Mouse (Mus musculus): ENCODE data around the gene Shroom3.
A peak's percentile ranks its signal among the peaks of the same experiment; 100 is the strongest.

Shroom3 gene

DNA sequence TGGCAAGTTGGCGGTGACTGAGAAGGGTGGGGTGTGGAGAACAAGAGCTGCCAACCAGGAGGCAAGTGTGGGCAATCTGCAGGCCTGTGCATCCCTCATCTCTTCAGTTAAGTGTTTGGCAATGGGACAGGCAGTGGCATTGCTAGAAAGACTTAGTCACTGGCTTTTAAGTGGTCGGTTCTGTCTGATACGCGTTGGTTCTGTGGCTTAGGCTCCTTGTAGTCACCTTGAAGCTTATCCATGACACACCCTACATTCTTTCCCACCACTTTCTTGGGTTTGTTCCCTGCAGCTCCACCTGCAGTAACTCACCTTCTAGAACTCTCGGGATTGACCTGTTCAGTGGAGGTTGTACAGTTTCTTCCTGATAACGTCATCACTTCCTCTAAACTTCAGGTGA, 166.5 kb downstream of the Shroom3 start:
- peak; percentile 77 for DNase-seq (ENCODE audit: low read depth, low spot score)

DNA sequence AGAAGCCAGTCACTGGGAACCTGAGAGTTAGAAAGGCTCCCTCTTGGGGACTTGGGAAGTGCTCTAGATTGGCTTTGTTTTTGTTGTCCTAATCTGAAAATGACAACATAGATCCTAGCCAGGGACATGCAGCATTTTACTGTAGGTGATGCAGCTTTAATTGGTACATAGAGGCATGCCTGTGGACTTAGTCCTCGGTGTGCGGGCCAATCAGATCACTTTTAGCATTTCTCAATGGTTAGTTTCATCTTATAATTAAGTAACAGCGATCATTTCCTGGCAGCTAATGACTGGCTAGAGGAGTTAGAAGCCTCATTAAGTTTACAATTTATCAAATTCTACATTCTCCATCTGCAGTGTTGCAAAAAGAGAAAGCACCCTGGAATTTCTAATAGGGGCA, 167.7 kb downstream of the Shroom3 start:
- DNase-seq (ENCODE audit: low read depth, low spot score) = no peak

DNA sequence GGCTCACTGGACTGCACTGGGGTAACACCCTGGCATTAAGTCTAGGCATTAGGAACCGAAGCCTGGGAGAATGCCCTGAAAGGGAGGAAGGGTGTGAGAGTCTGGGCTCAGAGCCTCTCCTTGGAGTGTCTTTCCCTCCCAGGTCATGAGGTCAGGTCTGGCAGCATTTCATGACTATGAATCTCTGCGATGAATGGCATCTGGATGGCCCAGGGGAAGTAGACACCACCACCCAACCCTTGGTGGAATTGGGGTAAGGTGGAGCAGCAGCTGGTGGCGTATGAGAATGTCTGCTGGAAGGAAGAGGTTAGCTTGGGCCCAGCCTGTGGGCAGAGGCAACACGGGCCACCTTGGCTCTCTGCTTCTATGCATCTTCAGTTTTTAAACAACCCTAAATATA, 171.7 kb downstream of the Shroom3 start:
- DNase-seq (ENCODE audit: low read depth, low spot score) = peak; percentile 40

DNA sequence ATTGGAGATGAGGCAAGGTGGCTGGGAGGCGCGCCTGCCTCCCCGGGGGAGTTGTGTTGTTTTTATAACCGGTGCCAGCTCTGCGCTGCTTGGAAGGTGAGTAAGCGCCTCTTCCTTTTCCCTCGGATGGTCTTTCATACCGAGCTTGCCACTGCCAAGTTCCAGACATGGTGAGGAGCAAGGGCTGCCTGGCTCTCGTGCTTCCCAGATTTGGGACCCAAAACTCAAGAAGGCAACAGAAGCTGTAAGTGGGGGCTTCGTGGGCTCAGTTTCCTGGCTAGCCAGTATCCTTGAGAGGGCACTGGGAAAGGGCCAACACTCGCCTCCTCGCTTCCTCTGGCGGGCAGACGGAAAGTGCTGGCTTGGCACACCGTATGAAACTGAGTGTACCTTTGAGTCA, 173.1 kb downstream of the Shroom3 start:
- peak; percentile 12 for DNase-seq (ENCODE audit: low read depth, low spot score)

DNA sequence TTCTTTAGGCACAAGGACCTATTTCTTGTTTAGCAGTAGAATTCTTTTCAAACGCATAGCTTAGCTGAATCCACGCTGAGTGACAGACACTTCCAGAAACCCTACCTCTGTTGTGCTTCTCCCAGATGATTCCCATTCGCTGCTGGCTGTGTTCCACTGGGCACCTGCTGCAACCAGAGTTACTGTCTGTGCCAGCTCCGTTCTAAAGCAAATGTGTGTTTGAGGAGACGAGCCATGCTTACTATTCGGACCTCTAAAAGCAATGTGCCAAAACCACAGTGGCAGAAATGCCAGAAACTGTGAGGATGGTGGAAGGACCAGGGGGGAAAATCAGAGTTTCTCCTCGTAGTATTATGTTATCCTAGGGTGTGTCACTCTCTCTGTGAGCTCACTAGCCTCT, 173.9 kb downstream of the Shroom3 start:
- DNase-seq (ENCODE audit: low read depth, low spot score) = no peak

DNA sequence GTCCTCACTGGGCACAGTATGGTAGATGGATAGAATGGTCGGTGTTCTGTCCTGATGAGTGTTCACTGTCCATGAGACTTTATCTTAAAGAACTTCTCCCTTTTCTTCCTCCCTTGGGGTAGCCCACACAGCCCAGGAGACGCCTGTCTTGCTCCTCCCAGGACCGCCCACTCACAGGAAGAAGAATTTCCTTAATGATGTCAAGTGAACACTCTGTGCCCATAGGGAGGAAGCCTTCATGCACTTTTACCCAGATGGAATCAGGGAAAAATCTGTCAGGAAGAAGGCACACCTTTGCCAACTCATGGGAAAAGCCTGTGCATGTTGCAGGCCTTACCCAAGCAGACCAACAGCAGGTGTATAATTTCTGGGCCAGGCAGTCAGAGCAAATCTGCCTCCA, 174.9 kb downstream of the Shroom3 start:
- no peak for DNase-seq (ENCODE audit: low read depth, low spot score)

DNA sequence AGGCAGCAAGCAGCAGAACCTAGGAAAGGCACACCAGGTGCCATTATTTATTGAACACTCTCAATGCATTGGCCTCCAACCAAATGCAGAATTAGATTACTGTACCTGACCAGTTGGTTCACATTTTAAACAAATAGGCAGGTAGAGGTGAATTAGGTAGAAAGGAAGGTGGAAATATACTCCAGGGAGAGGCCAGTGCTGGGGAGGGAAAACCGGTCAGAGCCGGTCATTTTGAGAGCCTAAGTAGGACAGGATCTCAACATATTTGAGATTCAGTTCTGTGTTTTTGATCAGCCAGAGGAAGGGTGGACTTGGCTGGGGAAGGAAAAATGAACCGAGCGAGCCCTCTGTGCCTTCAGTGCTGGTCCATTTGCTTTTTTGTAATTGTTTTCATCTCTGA, 175.3 kb downstream of the Shroom3 start:
- DNase-seq (ENCODE audit: low read depth, low spot score) = no peak

DNA sequence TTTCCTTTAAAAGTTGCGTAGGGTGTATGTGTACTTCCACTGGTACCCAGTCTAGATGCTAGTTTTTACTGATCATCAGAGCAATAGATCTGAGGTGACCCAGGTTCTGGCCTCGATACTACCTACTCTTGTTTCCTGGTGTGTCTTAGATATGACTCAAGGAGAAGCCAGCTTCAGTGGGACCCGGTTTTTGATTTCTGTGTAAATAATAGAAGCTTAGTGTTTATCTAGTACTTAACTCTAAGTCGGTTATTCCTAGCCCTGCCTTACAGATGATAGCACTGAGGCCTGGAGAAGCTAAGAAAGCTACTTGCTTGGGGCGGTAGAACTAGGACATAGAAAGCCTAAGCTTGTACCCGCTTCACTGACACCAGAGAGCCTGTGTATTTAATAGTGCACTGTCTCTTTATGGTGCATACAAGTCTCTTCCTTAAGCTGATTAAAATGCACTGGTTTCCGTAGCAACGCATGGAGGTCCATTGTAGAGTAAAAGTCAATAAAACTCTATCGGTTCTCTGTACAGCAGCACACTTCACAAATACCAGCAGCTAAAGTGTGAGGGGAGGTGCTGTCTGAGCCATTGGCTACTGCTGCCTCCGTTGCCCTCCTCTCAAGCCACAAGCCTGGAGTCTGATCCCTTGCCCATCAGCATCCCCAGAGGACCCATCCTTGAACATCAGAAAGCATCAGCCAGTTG, 178.3 kb downstream of the Shroom3 start:
- DNase-seq (ENCODE audit: low read depth, low spot score) = no peak

DNA sequence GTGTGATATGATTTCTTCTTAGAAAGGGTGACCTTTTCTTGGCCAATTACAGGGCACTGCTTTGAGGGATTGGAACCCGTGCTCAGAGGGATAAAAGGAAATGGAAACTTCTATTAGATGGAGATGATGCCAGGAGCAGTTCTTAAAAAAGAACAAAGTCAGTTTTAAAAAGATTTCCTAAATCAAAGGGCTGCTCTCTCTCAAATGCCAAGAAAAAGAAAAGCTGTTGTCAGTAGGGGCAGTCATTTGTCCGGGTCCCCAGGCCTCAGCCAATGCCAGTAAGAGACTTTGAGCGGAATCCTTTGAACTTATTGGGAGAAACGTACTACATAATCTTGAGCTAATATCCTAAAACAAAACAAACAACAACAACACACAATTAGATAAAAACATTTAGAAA, 181.9 kb downstream of the Shroom3 start:
- DNase-seq (ENCODE audit: low read depth, low spot score) = no peak

DNA sequence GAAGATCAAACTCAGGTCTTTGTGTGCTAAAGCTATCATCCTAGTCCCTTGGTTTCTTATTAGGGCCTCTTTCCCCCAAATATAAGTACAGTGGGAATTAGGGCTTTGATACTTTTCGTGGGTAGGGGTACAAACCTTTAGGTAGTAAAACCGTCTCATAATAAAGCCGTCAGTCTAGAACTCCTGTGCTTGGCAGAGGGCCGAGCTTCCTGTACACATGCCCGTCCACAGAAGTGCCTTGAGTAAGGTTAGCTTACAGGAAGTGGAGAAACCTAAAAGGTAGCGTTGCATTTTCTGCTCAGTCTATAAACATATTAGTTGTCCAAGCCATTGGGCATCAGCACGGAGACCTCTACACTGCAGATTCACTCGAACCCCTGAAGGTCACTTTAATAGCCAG, 183.3 kb downstream of the Shroom3 start:
- no peak for DNase-seq (ENCODE audit: low read depth, low spot score)

DNA sequence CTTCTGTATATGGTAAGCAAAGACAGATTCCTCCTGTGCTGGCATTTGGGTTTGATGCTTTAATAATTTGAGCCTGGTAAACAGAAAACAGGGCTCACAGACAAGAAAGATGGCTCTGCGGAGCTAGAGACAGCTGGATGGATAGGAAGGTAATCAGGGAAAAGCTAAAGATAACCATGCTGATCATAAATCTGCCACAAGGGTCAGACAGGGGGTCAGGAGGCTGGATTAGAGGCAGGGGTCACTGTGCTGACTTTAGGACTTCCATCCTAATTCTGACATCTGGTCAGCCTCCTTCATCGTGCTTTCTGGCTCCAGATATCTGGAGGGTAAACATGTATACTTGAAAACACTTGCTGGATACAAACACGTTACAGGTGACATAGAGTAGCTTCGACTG, 184.0 kb downstream of the Shroom3 start:
- no peak for DNase-seq (ENCODE audit: low read depth, low spot score)

DNA sequence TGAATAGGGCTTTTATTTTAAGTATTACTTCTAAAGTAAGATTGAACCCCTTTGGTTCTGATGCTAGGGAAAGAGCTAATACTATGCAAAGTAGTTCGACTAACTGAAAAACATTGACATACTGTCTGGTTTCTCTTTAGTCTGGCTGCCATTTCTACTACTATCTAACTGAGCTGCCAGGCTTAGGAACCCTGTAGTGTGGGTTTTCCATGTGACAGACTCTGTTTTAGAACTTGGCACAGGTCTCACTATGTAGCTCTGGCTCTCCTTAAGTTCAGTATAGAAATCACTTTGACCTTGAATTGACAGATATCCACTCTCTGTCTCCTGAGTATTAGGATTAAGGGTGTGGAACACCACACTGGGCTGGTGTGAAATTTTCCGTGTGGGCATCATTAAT, 185.0 kb downstream of the Shroom3 start:
- no peak for DNase-seq (ENCODE audit: low read depth, low spot score)

DNA sequence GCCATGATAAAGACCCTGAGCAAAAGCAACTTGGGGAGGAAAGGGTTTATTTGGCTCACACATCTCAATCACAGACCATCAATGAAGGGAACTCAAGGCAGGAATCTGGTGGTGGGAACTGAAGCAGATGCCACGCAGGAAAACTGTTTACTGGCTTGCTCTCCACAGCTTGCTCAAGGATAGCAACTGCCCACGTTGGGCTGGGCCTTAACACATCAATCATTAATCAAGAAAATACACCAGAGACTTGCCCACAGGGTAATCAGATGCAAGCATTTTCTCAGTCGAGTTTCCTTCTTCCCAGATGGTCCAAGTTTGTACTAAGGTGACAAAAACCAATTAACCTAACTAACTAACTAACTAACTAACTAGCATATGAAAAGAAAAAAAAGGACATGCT, 187.8 kb downstream of the Shroom3 start:
- DNase-seq (ENCODE audit: low read depth, low spot score) = no peak

DNA sequence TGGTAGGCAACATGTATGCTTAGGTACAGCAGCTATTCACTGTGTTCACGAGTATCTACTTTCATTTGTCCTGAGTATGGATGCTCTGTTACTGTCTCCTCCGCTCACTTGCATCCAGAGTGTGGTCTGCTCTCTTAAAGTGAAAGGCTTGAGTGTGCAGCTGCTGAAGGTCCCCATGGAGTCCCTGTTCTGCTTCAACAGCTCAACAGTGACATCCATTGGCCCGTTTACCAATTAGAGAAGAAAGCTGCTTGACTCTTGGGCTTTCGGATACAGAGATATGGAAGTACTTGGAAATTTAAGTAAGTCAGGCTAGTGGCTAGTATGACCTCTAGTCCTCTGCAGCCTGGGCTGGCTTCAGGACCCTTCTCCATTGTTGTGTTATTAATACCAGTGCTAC, 188.9 kb downstream of the Shroom3 start:
- DNase-seq (ENCODE audit: low read depth, low spot score) = no peak

DNA sequence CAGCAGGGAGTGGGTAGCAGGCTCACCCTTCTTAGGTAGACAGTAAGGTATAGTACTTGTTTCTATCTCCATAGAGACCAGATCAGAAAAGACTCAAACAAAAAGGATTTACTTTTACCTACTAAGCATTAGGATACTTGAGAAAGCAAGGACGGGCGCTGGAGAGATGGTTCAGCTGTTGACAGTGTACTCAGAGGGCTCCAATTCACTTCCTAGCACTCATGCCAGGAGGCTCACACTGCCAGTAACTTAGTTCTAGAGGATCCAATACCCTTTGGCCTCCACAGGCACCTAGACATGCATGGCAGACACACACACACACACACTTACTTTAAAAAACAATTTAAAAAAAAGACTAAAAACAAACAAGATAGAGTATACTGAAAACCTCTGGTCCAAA, 189.8 kb downstream of the Shroom3 start:
- no peak for DNase-seq (ENCODE audit: low read depth, low spot score)

DNA sequence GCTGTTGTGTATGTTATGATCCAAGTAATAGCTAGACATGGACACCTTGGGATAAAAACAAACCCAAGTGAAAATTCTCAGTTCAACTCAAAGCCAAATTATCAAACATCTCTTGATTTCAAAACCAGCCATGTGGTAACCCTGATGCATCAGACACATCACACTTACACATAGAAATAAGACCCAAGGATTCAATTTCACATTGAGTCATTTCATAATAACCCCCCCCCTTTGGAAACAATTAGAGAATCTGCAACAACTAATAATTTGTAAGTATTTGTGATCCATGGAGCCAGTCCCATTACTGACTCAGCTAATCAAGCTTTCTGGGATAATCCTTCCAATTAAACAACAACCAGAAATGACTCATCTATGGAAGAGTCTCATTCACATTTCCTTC, 190.3 kb downstream of the Shroom3 start:
- no peak for DNase-seq (ENCODE audit: low read depth, low spot score)

DNA sequence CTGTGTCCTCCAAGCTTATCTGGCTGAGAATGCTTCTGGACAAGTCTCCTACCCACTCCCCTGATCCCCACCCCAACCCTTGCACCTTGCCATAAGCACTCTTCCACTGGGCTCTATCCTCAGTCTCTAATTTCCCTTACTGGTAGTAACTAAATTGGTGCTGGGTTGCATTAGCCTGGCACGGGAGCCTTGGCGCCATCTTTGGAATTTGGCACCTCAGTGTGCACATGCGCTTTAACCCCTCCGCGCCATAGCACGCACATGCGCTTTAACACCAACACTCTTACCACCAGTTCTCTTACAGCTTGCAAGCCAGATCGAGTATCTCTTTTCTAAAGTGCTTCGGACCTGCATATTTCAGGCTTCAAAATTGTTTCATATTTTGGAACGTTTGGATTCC, 192.6 kb downstream of the Shroom3 start:
- DNase-seq (ENCODE audit: low read depth, low spot score) = no peak

DNA sequence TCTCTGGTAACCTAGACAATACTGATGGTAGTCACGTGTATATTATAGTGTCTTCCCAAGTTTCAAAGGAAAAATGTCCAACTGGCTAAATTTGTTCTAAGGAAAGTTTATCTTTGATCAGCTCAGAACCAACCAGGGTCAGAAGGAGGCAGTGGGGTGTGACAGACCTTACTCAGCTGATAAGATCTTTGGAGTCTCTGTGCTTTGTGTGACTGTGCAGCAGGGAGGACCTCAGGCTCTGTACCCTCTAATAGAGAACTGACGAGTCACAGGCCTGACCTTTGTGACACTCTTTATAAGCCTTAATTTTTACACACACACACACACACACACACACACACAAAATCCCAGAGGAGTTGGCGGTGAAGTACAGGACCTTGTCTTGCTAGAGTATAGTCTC, 193.9 kb downstream of the Shroom3 start:
- DNase-seq (ENCODE audit: low read depth, low spot score) = no peak

DNA sequence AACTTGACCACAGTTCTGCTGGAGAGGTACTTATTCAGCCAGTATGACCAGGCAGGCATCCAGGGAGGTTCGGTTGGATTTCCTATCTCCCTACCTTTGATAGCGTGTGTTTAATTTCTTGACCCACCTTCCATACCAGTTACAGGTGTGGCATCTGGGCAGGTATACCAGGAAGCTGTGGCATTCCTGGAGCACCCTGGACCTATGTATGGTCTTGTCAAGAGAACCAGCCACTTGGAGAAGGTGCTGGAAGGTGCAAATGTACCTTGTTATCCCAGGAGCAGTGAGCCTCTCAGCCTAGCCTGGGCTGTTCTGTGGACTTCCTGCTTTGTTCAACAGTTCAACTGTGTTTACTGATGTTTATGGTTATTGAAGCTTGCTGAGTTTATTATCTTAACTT, 197.2 kb downstream of the Shroom3 start:
- DNase-seq (ENCODE audit: low read depth, low spot score) = no peak

DNA sequence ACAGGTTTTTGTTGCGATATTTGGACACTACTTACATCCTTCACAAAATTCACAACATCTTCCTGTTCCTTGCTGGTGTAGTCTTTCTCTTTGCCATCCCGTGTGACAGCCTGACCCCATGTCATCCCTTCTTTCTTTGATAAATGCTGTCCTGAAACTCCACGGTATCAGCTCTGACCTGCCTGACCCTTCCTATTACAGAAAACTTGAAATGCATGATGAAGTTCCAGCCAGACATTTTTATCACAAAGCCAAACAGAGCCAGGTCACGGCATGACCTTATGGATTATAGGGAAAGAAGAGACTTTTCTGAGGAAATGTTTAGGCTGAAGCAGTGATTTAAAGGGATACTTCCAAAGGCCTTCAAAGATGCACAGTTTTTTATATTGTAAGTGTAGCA, 197.7 kb downstream of the Shroom3 start:
- DNase-seq (ENCODE audit: low read depth, low spot score) = no peak

DNA sequence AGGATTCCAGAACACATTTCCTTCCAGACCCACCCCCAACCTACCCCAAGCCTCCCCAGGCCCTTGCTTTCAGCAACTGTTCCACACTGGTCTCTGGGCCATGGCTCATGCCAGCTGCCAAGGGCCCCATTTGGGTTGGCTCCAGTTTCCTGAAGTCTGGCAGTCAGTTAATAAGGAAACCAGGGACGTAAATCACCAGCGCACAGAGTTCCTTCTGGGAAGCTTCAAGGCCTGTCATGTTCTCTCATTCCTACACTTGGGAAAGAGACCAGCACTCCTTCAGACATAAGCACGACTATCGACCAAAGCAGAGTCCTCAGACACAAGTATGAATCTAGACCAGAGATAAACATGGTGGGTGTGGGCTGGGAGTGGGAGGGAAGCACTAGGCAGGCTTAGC, 202.9 kb downstream of the Shroom3 start:
- DNase-seq (ENCODE audit: low read depth, low spot score) = no peak

DNA sequence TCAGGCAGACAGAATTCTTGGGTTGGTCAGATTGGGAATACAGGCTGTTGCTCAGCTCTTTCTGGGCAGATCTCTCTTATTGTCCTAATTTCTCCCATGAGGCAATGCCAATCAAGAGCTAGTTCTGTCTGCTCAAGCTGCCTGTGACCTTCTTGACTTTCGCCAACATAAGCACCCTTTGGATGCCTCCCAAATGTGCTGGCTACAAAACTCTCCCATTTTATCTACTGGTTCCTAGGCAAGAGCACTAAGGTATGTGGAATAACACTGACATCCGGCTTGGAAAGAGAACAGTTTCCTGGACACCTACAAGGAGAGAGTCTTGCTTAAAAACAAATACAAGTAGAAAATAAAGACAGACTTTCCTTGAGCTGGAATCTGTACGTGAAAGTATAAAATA, 204.3 kb downstream of the Shroom3 start:
- no peak for DNase-seq (ENCODE audit: low read depth, low spot score)

DNA sequence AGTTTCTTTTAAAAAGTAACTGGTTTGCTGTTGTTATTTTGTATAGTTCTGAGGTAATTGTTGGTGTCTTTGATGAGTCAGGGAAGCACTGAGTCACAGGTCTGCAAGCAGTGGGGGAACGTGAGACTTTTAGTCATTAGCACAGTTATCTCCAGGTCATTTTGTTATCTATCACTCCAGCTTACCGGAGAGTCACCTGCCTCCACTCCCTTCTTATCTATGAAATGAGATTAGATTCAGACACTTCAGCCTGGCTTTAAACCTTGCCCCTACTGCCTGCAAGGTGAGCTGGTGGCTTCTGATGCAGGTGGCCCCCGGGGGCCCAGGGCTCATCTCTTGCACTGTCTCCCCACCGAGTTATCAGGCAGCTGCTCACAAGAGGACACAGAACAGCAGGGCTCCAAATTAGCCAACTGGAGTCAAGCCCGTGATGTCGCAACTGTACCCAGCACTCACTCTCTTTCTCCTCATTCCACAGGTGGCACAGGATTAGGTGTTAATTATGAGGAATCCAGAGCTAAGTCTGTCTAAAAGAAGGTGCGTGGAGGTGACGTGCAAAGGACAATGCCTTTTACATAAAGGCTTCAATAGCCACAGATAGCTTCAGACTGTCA, 205.5 kb downstream of the Shroom3 start:
- no peak for DNase-seq (ENCODE audit: low read depth, low spot score)

DNA sequence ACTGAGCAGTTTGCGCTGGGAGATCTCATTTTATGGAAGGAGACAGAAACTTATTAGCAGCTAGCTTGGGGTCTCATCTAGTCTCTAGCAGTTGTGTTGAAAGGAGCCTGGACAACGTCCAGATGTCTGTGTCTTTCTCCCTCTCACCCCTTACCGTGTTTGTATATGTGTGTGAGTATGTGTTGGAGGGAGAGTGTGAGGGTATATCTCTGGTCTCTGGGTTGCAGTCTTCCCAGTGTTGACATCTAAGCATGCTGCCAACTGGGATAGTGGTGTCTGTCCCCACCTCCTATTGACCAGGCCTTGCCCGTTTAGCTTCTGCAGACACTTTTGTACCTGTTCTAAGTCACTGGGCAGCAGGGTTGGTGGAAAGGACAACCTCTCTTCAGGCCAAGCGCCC, 207.7 kb downstream of the Shroom3 start:
- no peak for DNase-seq (ENCODE audit: low read depth, low spot score)

Data from ZHBTc4 (cell line).